Mouse (Mus musculus) hindbrain, embryonic 14.5 days (tissue): Measurements from ENCODE around the gene Ank. TPM values are rescaled to one million over a fixed set of nuclear protein-coding genes. Genes with fewer than 3 reads are reported as not detected.

ENCODE experiments used
- ATAC-seq: fragments of 200-750 bp; cut with Nextera tagmentation; 2 replicates; pipeline ENCODE4 v1.8.0; 2017; ENCODE audit warnings: moderate number of reproducible peaks, mild to moderate bottlenecking, moderate TSS enrichment, moderate library complexity; ENCODE audit not compliant: low FRiP score
- DNase-seq: peaks from one replicate; pipeline ENCODE4 v3.0.0-alpha.2; 2015; ENCODE audit warnings: low spot score
- H3K27ac ChIP-seq: fragments of 300-500 bp; sonication (generic); 2 replicates; pipeline ENCODE4 v1.5.1; 2014; ENCODE audit warnings: mild to moderate bottlenecking, moderate library complexity
- H3K27me3 ChIP-seq: fragments of 300-500 bp; sonication (generic); 2 replicates; pipeline ENCODE4 v1.6.1; 2014; ENCODE audit warnings: mild to moderate bottlenecking, low read length, mixed read lengths; ENCODE audit not compliant: control insufficient read depth, insufficient read depth
- H3K36me3 ChIP-seq: fragments of 300-500 bp; sonication (generic); replicated peaks from 2 replicates; pipeline ENCODE4 v1.6.1; 2014; ENCODE audit not compliant: control insufficient read depth, insufficient read depth
- H3K4me1 ChIP-seq: fragments of 300-500 bp; sonication (generic); replicated peaks from 2 replicates; pipeline ENCODE4 v1.6.1; 2014; ENCODE audit warnings: antibody characterized with exemption, low read length, mixed read lengths; ENCODE audit not compliant: control insufficient read depth, insufficient read depth
- H3K4me2 ChIP-seq: fragments of 300-500 bp; sonication (generic); replicated peaks from 2 replicates; pipeline ENCODE4 v1.6.1; 2014; ENCODE audit warnings: mild to moderate bottlenecking, moderate library complexity
- H3K4me3 ChIP-seq: fragments of 300-500 bp; sonication (generic); replicated peaks from 2 replicates; pipeline ENCODE4 v1.5.1; 2014; ENCODE audit warnings: mild to moderate bottlenecking, low read length
- H3K9ac ChIP-seq: fragments of 300-500 bp; sonication (generic); 2 replicates; pipeline ENCODE4 v1.6.1; 2014
- H3K9me3 ChIP-seq: fragments of 300-500 bp; sonication (generic); 2 replicates; pipeline ENCODE4 v1.6.1; 2016; ENCODE audit warnings: low read length; ENCODE audit not compliant: control insufficient read depth
- WGBS: fragments of 180-500 bp; shearing (Covaris S2); extraction: QIAGEN DNeasy Blood & Tissue Kit; methylation state at CpG from one replicate; pipeline ENCODE4 v1.1.7; 2014; 5-methylcytosine and 5-hydroxymethylcytosine counted together
- polyA plus RNA-seq: library from polyadenylated mRNA; unstranded; fragments of >200 nt; fragmentation: Nextera tagmentation; extraction: Ambion mirVana; gene quantifications from 2 replicates; pipeline ENCODE4 v1.2.1, GENCODE M21; 2014

The Ank gene
- polyA plus RNA-seq, 1 experiment from 2014 or later, result 18.6 TPM

GRCm38 (mm10) chr15:27625014-27625889 is 158.8 kb downstream of the Ank start:
- Histone ChIP-seq H3K27me3 (no peaks in the 10 kb centered on the region), H3K27ac (no peak overlapping the region), H3K4me2 (no peak overlapping the region), H3K4me1 (peaks cover 14% of the 10 kb centered on the region), H3K4me3 (no peak overlapping the region), H3K36me3 (peaks cover 22% of the 10 kb centered on the region), H3K9me3 (no peaks in the 10 kb centered on the region), H3K9ac (no peak overlapping the region)
- WGBS, result 93% methylated on average over 13 of the region's 13 CpGs
- no peak for DNase-seq
- ATAC-seq, result no peak

GRCm38 (mm10) chr15:27625890-27626255 is 159.4 kb downstream of the Ank start:
- Histone ChIP-seq H3K9ac (no peak overlapping the region), H3K27ac (no peak overlapping the region), H3K36me3 (peaks cover 22% of the 10 kb centered on the region), H3K4me2 (no peak overlapping the region), H3K27me3 (no peaks in the 10 kb centered on the region), H3K4me1 (peaks cover 14% of the 10 kb centered on the region), H3K9me3 (no peaks in the 10 kb centered on the region), H3K4me3 (no peak overlapping the region)
- DNase-seq (no peak), ATAC-seq (no peak)
- 91% methylated on average over 10 of the region's 10 CpGs for WGBS

GRCm38 (mm10) chr15:27626314-27626713 is 159.8 kb downstream of the Ank start:
- Histone ChIP-seq H3K9ac (no peak overlapping the region), H3K4me2 (no peak overlapping the region), H3K4me1 (peaks cover 17% of the 10 kb centered on the region), H3K36me3 (peaks cover 22% of the 10 kb centered on the region), H3K4me3 (no peak overlapping the region), H3K27me3 (no peaks in the 10 kb centered on the region), H3K27ac (no peak overlapping the region), H3K9me3 (no peaks in the 10 kb centered on the region)
- ATAC-seq (no peak), DNase-seq (no peak)
- 95% methylated on average over 1 of the region's 1 CpGs for whole genome bisulfite sequencing

DNA sequence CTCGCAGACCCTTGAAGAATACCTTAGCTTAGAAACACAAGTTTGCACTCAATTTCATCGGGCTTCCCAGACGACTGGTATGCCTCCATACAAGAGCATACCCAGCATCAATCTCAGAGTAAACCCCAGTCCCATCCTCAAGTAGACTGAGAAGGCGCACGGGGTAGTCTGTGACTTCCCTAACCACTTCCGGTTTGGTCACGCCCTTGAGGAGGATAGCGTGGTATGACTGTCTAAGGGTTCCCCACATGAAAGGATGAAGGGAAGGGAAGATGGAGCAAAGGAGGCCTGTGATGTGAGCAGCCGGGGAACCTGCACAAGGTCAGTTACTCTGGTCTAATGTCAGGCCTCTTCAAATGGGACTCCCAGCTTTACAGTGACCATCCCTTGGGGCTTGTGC is 161.3 kb downstream of the Ank start:
- Histone ChIP-seq H3K27me3 (no peaks in the 10 kb centered on the region), H3K36me3 (peaks cover 17% of the 10 kb centered on the region), H3K9me3 (no peaks in the 10 kb centered on the region), H3K9ac (no peak overlapping the region), H3K4me3 (no peak overlapping the region), H3K4me1 (peaks cover 18% of the 10 kb centered on the region), H3K4me2 (no peak overlapping the region), H3K27ac (no peak overlapping the region)
- DNase-seq, result no peak
- 93% methylated on average over 9 of the region's 9 CpGs for WGBS
- ATAC-seq, result no peak

DNA sequence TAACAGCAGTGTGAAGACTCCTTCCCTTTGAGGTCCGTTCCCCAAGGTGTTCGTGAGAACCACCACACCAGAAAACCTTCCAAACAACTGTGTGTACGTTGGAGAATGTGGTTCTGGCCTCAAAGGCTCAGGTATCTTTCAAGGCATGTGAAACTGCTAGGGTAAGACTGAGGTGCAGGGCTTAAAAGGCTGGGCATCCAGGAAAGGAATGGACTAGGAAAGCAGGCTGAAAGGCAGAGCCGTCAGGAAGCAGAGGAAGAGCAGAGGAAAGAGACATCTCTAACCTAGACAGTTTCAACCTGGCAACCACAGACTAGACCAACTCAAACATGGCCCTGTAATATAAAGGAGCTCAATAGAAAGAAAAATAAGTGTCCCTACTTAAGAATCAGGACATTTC is 162.6 kb downstream of the Ank start:
- Histone ChIP-seq H3K4me2 (peak overlapping the region; percentile 76), H3K27me3 (no peaks in the 10 kb centered on the region), H3K9ac (no peak overlapping the region), H3K9me3 (no peaks in the 10 kb centered on the region), H3K4me3 (no peak overlapping the region), H3K27ac (no peak overlapping the region), H3K4me1 (peaks cover 18% of the 10 kb centered on the region), H3K36me3 (peaks cover 13% of the 10 kb centered on the region)
- ATAC-seq (no peak), DNase-seq (no peak)
- WGBS, result 82% methylated on average over 4 of the region's 4 CpGs

DNA sequence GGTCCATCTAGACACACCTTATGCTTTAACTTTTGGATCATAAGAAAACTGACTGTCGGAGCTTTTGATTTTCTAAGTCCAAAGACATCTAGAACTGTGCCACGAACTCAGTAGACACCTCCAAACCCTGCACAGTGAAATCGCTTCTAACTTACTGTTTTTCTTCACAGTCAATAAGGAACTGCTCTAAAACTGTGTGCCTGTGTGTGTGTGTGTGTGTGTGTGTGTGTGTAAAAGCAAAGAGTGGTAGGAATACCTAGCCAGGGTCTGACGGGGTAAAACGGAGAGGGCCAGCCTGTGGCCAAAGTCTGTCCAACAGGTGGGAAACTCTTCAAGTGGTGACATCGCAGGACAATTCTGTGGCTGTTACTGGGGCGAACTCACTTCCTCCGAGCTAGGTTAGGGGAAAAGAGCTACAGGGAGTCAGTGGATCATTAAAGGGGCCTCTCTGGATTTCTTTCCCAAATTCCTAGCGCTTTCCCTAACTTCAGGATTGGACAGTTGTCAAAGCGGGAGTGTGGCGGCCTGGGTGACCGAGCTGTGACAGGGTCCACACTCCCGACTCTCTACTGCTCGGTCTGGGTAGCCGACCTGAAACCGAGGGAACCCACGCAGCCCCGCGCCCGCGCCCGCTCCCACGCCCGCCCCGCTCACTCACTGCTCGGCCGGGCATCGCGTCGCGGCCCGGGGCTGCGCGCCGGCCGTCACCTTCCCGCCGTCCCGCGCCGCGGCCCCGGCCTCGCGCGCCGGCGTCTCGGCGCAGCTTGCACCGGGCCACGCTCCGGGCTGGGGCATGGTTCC is 163.5 kb downstream of the Ank start:
- no peak for DNase-seq

GRCm38 (mm10) chr15:27630601-27631383 is 164.3 kb downstream of the Ank start, which contains the start of gene Otulin:
Gene Otulin, minus strand, starts transcription at chr15:27630693.
- peak within 1 kb of the TSS; percentile 79 for H3K9ac ChIP-seq
- peak within 1 kb of the TSS; percentile 76 for H3K4me2 ChIP-seq
- H3K9me3 ChIP-seq, result no peaks in the 10 kb centered on the region
- H3K4me3 ChIP-seq, result peak within 1 kb of the TSS; percentile 84
- 6% methylated on average over 56 of the region's 56 CpGs for WGBS
- DNase-seq, result peak; percentile 99
- ATAC-seq, result peak; percentile 98
- H3K36me3 ChIP-seq, result peaks cover 7% of the 10 kb centered on the region; the same call in 1 of the 2 replicates
- H3K4me1 ChIP-seq, result peaks cover 18% of the 10 kb centered on the region
- H3K27ac ChIP-seq, result 0 out of 2 replicates have a peak within 1 kb of the TSS, but pooled peaks have one; percentile 62
- H3K27me3 ChIP-seq, result no peaks in the 10 kb centered on the region

More for the DNA sequence above, 163.5 kb downstream of the Ank start:
- ATAC-seq, result peak; percentile 77; the same call in 1 of the 2 replicates
- Histone ChIP-seq H3K4me1 (peaks cover 18% of the 10 kb centered on the region), H3K9ac (peak overlapping the region; percentile 79), H3K4me3 (peak overlapping the region; percentile 84), H3K36me3 (peaks cover 13% of the 10 kb centered on the region), H3K27ac (0 out of 2 replicates have a peak overlapping the region, but pooled peaks have one; percentile 62), H3K4me2 (peak overlapping the region; percentile 76), H3K27me3 (no peaks in the 10 kb centered on the region), H3K9me3 (no peaks in the 10 kb centered on the region)
- 3% methylated on average over 48 of the region's 53 CpGs for WGBS

DNA sequence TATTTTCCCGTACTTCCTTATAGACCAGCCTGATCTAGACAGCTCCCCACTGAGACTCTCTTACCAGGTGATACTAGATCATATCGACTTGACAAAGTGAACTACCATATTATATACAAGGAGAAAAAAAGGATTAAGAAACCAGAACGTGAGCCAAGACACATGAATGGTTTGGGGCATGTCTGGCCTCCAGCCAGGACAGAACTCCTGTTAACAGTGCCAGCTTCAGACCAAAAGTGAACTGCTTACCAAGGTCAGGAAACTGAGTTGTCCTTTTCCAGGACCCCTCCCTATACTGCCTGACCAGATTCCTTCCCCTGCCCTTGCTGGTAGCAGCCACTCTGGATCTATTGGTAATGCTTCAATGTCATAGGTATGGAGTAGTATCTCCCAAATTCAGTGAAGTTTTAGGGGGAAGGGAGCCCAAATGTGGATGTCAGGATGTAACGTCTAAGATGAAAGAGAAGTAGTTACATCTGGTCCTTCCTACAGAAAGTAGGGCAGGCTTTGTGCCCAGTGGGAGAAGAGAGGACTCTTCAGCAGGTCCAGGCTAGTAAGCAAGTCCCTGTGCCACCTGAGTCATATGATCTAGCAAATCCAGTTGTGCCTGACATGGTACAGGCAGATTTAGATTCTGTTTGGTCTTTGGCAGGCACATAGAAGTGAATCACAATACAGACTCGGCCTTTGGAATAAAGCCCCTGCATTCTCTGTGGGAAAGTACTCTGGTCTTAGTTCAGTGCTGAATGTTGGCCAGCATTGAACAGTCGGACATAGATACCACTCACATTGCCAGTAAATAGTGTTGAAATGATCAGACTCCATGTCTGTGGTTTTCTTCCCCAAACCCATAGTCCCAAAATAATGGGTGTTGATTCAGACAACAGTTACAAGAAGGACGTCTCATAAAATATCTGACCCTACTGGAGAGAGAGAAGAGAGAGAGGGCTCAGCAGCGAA is 167.7 kb downstream of the Ank start:
- H3K27me3 ChIP-seq, result no peaks in the 10 kb centered on the region
- no peak overlapping the region for H3K9ac ChIP-seq
- ATAC-seq (no peak), DNase-seq (no peak)
- H3K27ac ChIP-seq, result no peak overlapping the region
- H3K36me3 ChIP-seq, result no peaks in the 10 kb centered on the region
- 86% methylated on average over 8 of the region's 8 CpGs for WGBS
- peaks cover 13% of the 10 kb centered on the region for H3K4me1 ChIP-seq
- no peaks in the 10 kb centered on the region for H3K9me3 ChIP-seq
- no peak overlapping the region for H3K4me2 ChIP-seq
- H3K4me3 ChIP-seq, result no peak overlapping the region
